Mouse (Mus musculus) cortical plate, adult 2 months (tissue): ENCODE data around the gene Klk1b26. TPM values are rescaled to one million over a fixed set of nuclear protein-coding genes. Genes with fewer than 3 reads are reported as not detected.
"Not testable (repeated sequence)": the region's sequence is repeated elsewhere in the genome, so short reads cannot be mapped to it uniquely, and the experiment has no call there.

Experiments
- H3K27ac ChIP-seq: fragments of 200-500 bp; 2 replicates; pipeline ENCODE4 v1.5.1; 2012; ENCODE audit warnings: low read length, control low read depth, inconsistent platforms; ENCODE audit not compliant: insufficient read depth
- H3K4me1 ChIP-seq: fragments of 200-500 bp; 2 replicates; pipeline ENCODE4 v1.6.1; 2011; ENCODE audit warnings: low read length; ENCODE audit not compliant: control insufficient read depth, insufficient read depth
- H3K4me3 ChIP-seq: fragments of 200-500 bp; 2 replicates; pipeline ENCODE4 v1.5.1; 2011; ENCODE audit warnings: mild to moderate bottlenecking, low read length, control low read depth; ENCODE audit not compliant: insufficient read depth
- CTCF ChIP-seq: fragments of 200-500 bp; IDR thresholded peaks from 2 replicates; pipeline ENCODE4 v1.5.1; 2011; ENCODE audit warnings: mild to moderate bottlenecking, control low read depth, low read length; ENCODE audit not compliant: insufficient read depth; ENCODE audit errors: extremely low read depth
- POLR2A ChIP-seq: fragments of 200-500 bp; IDR thresholded peaks from 2 replicates; pipeline ENCODE4 v1.6.1; 2011; ENCODE audit warnings: mild to moderate bottlenecking, low read length, control low read depth; ENCODE audit not compliant: insufficient read depth; ENCODE audit errors: extremely low read depth
- polyA plus RNA-seq: library from polyadenylated mRNA; depleted of rRNA; stranded (reverse); fragments of >200 nt; gene quantifications from 2 replicates; pipeline ENCODE4 v1.2.3, GENCODE M21; 2012; rRNA removed

Klk1b26 gene
- polyA plus RNA-seq: not detected in 2 replicates

DNA sequence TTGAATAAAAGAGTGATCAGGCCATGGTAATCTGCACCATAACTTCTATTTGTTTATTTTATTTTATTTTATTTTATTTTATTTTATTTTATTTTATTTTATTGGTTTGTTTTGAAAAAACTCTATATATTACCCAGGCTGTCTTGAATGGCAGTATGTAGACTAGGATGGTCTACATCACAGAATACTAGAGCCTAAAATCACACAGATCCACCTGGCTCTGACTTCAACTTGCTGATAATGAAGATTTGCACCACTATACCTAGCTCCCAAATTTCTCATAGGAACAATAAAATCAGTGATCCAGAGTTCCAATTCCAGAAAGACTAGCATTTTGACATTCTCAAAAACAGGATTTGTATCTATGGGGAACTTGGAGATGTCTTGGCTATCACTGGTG, at the start of gene Klk1b26:
TSS of gene Klk1b26 (plus strand) at position 301 of the 400 bp plus-strand sequence.
- not testable (repeated sequence) for H3K27ac ChIP-seq, H3K4me1 ChIP-seq, H3K4me3 ChIP-seq

GRCm38 (mm10) chr7:43966451-43966850, 45.5 kb upstream of the Klk1b26 start, which contains the start of gene Klk1b1:
TSS of gene Klk1b1 (plus strand) at chr7:43966751.
- no peak for TF ChIP-seq CTCF
- no peak for TF ChIP-seq POLR2A
- Histone ChIP-seq H3K4me1 (no peaks in the 10 kb centered on the region), H3K27ac (no peak within 1 kb of the TSS), H3K4me3 (no peak within 1 kb of the TSS)

DNA sequence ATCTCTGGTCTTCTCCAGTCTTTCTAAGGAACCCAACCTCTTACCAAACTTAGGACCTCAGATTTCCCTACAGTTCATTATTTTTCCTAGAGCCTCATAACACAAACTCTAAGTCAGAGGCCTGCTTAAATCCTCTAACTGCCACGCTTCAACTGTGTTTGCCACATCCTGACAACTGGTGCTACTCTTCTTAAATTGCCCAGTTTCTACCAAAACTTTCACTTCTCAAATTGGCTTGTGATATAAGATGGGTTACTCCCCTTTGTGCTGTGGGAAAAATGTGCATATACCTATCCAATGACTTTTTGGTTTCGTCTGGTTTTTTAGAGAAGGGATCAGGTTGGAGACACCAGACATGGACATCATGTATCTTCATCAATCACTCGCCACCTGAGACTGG, 44.9 kb upstream of the Klk1b26 start:
- no peak overlapping the region for H3K27ac ChIP-seq
- TF ChIP-seq POLR2A: no peak
- no peak for TF ChIP-seq CTCF
- H3K4me1 ChIP-seq: no peaks in the 10 kb centered on the region
- H3K4me3 ChIP-seq: no peak overlapping the region

DNA sequence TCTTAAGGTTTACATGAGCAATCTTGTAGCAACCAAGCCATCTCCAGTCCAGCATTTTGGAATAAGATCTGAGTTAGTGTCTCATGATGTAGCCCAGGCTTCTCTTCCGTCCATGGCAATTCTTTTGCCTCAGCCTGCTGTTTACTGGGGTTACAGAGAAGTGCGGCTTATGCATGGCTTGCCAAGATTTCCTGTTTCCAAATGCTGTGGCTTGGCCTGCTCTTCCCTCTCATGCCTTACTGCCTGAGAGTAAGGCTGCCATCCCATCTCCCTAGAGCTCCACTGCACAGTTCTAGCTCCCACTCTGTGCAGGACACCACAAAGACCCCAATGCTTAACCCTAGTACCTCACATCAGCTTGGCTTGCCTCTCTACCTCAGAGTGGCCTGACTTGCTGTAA, 44.4 kb upstream of the Klk1b26 start:
- TF ChIP-seq CTCF (no peak), POLR2A (no peak)
- Histone ChIP-seq H3K4me3 (no peak overlapping the region), H3K4me1 (no peaks in the 10 kb centered on the region), H3K27ac (no peak overlapping the region)

DNA sequence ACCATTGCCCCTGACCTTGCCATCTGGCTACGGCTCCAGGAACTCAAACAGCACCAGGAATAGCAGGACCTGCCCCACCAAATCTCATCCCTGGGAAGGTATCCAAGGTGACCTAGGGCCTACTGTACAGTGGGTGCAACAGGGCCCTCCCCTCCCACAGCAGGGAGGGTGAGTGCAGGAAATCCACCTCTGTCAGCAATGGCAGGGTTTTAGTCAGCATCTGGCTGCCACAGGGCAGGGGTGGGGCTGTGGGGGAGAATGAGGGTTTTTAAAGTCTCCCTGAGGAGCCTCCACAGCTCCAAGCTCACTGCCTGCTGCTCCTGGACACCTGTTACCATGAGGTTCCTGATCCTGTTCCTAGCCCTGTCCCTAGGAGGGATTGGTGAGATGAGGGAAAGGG, 36.2 kb upstream of the Klk1b26 start, which contains the start of gene Klk1b9:
TSS of gene Klk1b9 (plus strand) at position 301 of the 400 bp plus-strand sequence.
- not testable (repeated sequence) for H3K4me1 ChIP-seq, H3K4me3 ChIP-seq, H3K27ac ChIP-seq

DNA sequence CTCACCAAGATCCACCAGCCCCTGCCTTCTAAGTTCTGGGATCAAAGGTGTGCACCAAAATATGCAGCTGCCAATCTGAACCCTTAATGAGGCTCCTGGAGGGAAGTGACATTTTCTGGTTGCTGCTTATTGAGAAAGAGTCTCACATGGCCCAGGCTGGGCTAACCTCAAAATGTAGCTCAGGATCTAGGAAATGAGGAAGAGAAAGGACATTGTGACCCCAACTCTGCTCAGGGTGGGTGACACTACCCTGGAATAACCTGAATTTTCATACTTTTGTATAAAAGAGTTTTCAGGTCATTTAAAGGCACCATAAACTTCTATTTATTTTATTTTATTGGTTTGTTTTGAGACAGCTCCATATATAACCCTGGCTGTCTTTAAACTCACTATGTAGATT, 26.3 kb upstream of the Klk1b26 start:
- Histone ChIP-seq H3K4me1 (no peaks in the 10 kb centered on the region), H3K4me3 (no peak overlapping the region), H3K27ac (no peak overlapping the region)
- TF ChIP-seq POLR2A (no peak), CTCF (no peak)

DNA sequence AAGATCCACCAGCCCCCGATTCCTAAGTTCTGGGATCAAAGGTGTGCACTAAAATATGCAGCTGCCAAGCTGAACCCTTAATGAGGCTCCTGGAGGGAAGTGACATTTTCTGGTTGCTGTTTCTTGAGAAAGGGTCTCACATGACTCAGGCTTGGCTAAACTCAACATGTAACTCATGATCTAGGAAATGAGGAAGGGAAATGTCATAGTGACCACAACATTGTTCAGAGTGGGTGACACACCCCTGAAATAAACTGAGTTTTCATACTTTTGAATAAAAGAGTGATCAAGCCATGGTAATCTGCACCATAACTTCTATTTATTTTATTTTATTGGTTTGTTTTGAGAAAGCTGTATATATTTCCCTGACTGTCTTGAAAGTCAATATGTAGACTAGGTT, 17.1 kb upstream of the Klk1b26 start:
- not testable (repeated sequence) for H3K27ac ChIP-seq, H3K4me3 ChIP-seq, H3K4me1 ChIP-seq

- H3K27ac ChIP-seq, H3K4me3 ChIP-seq: not testable (repeated sequence)
Observed at GRCm38 (mm10) chr7:43995577-43995976, 16.4 kb upstream of the Klk1b26 start, which contains the start of gene Klk1b11. TSS of gene Klk1b11 (plus strand) at chr7:43995877.

DNA sequence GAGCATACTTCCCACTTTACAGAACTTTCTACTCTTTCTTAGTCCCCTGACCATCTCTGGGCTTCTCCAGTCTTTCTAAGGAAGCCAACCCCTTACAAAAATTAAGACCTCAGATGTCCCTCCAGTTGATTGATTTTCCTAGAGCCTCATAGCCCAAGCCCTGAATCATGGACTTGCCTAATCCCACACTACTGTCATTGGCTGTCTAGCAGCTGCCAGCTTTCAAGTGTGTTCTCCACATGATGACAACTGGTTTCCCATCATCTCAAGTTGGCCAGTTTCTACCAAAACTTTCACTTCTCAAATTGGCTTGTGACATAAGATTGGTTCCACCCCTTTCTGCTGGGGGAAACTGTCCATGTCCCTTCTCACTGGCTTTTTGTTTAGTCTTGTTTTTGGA, 7.1 kb upstream of the Klk1b26 start:
- Histone ChIP-seq H3K4me1 (no peaks in the 10 kb centered on the region), H3K27ac (no peak overlapping the region), H3K4me3 (no peak overlapping the region)
- TF ChIP-seq POLR2A (no peak), CTCF (no peak)

More at GRCm38 (mm10) chr7:43995577-43995976, 16.4 kb upstream of the Klk1b26 start, which contains the start of gene Klk1b11:
- H3K4me1 ChIP-seq: not testable (repeated sequence)

GRCm38 (mm10) chr7:44014666-44015065, 2.7 kb downstream of the Klk1b26 start:
- not testable (repeated sequence) for H3K4me1 ChIP-seq, H3K27ac ChIP-seq, H3K4me3 ChIP-seq

DNA sequence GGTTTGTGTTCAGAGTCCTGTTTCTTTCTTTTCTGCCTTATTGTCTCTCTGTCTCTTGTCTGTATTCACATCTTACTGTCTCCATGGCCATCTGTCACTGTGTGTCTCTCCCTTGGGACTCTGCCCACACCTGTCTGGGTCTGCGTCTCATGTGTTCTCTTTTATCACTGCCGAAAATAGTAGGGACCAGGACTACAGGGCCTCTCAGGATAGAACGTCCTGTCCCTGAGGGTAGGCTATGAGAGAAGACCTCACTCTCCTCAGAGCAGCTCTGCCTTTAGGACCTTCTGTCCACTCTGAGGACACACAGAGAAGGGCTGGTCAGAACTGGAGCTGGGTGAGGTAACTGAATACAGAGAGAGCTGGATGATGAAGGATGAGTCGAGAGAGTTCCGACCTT, 3.1 kb downstream of the Klk1b26 start:
- H3K4me1 ChIP-seq: no peaks in the 10 kb centered on the region
- TF ChIP-seq POLR2A (no peak), CTCF (no peak)
- H3K27ac ChIP-seq: no peak overlapping the region
- H3K4me3 ChIP-seq: no peak overlapping the region

GRCm38 (mm10) chr7:44051990-44052389, 40.0 kb downstream of the Klk1b26 start, which contains the start of gene Klk1b27:
TSS of gene Klk1b27 (plus strand) at chr7:44052290.
- H3K4me3 ChIP-seq, H3K27ac ChIP-seq, H3K4me1 ChIP-seq: not testable (repeated sequence)
